23 mouse cellular contexts compared by ENCODE assay signal in the genomic region with DNA sequence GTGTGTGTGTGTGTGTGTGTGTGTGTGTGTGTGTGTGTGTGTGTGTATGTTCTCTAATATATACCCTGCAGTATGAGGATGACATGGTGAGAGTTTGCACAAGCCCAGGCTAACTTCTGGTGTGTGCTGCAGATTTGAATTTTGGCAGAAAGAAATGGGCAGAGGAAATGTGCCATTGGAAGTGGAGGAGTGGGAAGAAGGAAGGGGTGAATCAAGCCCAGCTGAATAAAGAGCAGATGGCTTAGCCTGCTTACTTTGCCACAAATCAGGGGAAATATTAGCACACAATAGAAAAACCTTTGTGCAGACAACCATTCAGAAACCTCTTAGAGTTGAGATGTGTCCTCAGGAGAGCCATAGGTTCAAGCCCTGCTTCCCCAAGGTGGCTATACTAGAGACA.
DNase-seq lines count a peak whose midpoint lies in the region; ATAC-seq and TF ChIP-seq lines count a peak whose summit lies in the region.
"Had no signal": no experiment of that assay in that cellular context is flagged by ENCODE, and none has a peak within 500 bp of the region (broad histone marks: within the 10 kb centered on the region; RNA-seq: fewer than 3 reads in every experiment).

No protein-coding gene starts in this region.

- H3K36me3 ChIP-seq in forebrain, embryonic 16.5 days (ENCODE audit: control insufficient read depth, insufficient read depth): no peaks in the 10 kb centered on the region
- H3K36me3 ChIP-seq in forebrain, embryonic 13.5 days (ENCODE audit: poor library complexity, severe bottlenecking): no peaks in the 10 kb centered on the region
- H3K36me3 ChIP-seq: embryonic facial prominence, embryonic 15.5 days; heart, embryonic 13.5 days; hindbrain, embryonic 12.5 days had no signal

- peak; percentile 22; the same call in 1 of the 2 replicates for ATAC-seq in forebrain, embryonic 16.5 days
- no peak for ATAC-seq in forebrain, embryonic 13.5 days
- ATAC-seq in inflammation-experienced regulatory T-cells, adult 6 months: no peak
- ATAC-seq: activated CD4-positive, CD25-positive, alpha-beta regulatory T cell, adult 4 months; hindbrain, embryonic 16.5 days; Patski had no signal

- H3K4me2 ChIP-seq in forebrain, embryonic 16.5 days (ENCODE audit: low read length): no peak overlapping the region
- no peak overlapping the region for H3K4me2 ChIP-seq in forebrain, embryonic 13.5 days
- H3K4me2 ChIP-seq: embryonic facial prominence, embryonic 15.5 days; heart, embryonic 13.5 days; hindbrain, embryonic 12.5 days had no signal

- H3K27ac ChIP-seq in forebrain, embryonic 16.5 days (ENCODE audit: low read length): no peak overlapping the region
- H3K27ac ChIP-seq in forebrain, embryonic 13.5 days: no peak overlapping the region
- peak overlapping the region; percentile 47 for H3K27ac ChIP-seq in layer of hippocampus, adult 2 months
- H3K27ac ChIP-seq: embryonic facial prominence, embryonic 15.5 days; gastrocnemius, adult 2 months; heart, embryonic 13.5 days; hindbrain, embryonic 12.5 days had no signal

- TF ChIP-seq CTCF in layer of hippocampus, adult 2 months (conservative IDR thresholded peaks at IDR 0.05): no peak

- H3K9ac ChIP-seq in forebrain, embryonic 16.5 days (replicated peaks; ENCODE audit: low read depth, low read length): no peak overlapping the region
- no peak overlapping the region for H3K9ac ChIP-seq in forebrain, embryonic 13.5 days
- H3K9ac ChIP-seq: embryonic facial prominence, embryonic 15.5 days; heart, embryonic 13.5 days; hindbrain, embryonic 12.5 days had no signal

- H3K4me1 ChIP-seq in forebrain, embryonic 16.5 days (replicated peaks; ENCODE audit: control insufficient read depth, insufficient read depth, low read length): peaks cover 30% of the 10 kb centered on the region
- peaks cover 45% of the 10 kb centered on the region for H3K4me1 ChIP-seq in forebrain, embryonic 13.5 days
- H3K4me1 ChIP-seq: heart, embryonic 13.5 days had no signal

- H3K9me3 ChIP-seq in forebrain, embryonic 16.5 days (ENCODE audit: control insufficient read depth, low read length): no peaks in the 10 kb centered on the region
- no peaks in the 10 kb centered on the region for H3K9me3 ChIP-seq in forebrain, embryonic 13.5 days (replicated peaks)
- H3K9me3 ChIP-seq: embryonic facial prominence, embryonic 15.5 days; heart, embryonic 13.5 days; hindbrain, embryonic 12.5 days had no signal

- peak; percentile 17 to 72 for DNase-seq in layer of hippocampus, adult 18-20 months (ENCODE audit: low spot score in 2 of 2)
- DNase-seq in layer of hippocampus, postnatal 25 days (ENCODE audit: extremely low spot score in 1 of 2, low spot score in 1 of 2): no peak
- peak; percentile 37 to 47 for DNase-seq in layer of hippocampus, adult 2 months (ENCODE audit: low spot score in 2 of 2)
- DNase-seq in layer of hippocampus, postnatal 14 days (ENCODE audit: low spot score in 2 of 2): peak; percentile 22 to 75
- DNase-seq in embryo, embryonic 11 days: no peak
- DNase-seq: adrenal gland, postnatal 14 days; cerebellum, adult 18-20 months; cerebellum, adult 9-11 months; cerebellum, postnatal 36 days; gastrocnemius, adult 2 months; gastrocnemius, postnatal 25 days; heart, postnatal 4 days had no signal

- no peak overlapping the region for H3K4me3 ChIP-seq in forebrain, embryonic 16.5 days (replicated peaks; ENCODE audit: low read length)
- no peak overlapping the region for H3K4me3 ChIP-seq in forebrain, embryonic 13.5 days
- no peak overlapping the region for H3K4me3 ChIP-seq in layer of hippocampus, adult 2 months
- H3K4me3 ChIP-seq: embryonic facial prominence, embryonic 15.5 days; erythroblast, embryonic 14.5 days; gastrocnemius, adult 2 months; heart, embryonic 13.5 days; hindbrain, embryonic 12.5 days had no signal

- no peaks in the 10 kb centered on the region for H3K27me3 ChIP-seq in forebrain, embryonic 16.5 days (replicated peaks; ENCODE audit: control insufficient read depth, insufficient read depth, low read length)
- no peaks in the 10 kb centered on the region for H3K27me3 ChIP-seq in forebrain, embryonic 13.5 days
- H3K27me3 ChIP-seq: CH12.LX; embryonic facial prominence, embryonic 15.5 days; hindbrain, embryonic 12.5 days; Patski had no signal

Comparison
In these comparisons a context has a peak if more than half of its experiments do, and no peak if none do; other contexts are left out.
1. DNase-seq: peak in layer of hippocampus, adult 18-20 months (2 of 2), layer of hippocampus, adult 2 months (2 of 2) and layer of hippocampus, postnatal 14 days (2 of 2); none in layer of hippocampus, postnatal 25 days (0 of 2) and embryo, embryonic 11 days (single experiment).